Mouse (Mus musculus): ENCODE measurements around the gene Riiad1.
A peak's percentile ranks its signal among the peaks of the same experiment; 100 is the strongest.

The Riiad1 gene

GRCm38 (mm10) chr3:94480291-94480884 is at the start of gene Riiad1:
Riiad1 (minus strand) TSS chr3:94480341.
- TF ChIP-seq POU5F1 (IDR thresholded peaks at IDR 0.05; ENCODE audit: borderline replicate concordance, low read length) (no peak), NANOG (IDR thresholded peaks at IDR 0.05; ENCODE audit: borderline replicate concordance, low read length) (no peak), CTCF (conservative IDR thresholded peaks at IDR 0.05; ENCODE audit: low read length) (no peak)
- Histone ChIP-seq H3K4me3 (replicated peaks; ENCODE audit: low read length) (peak within 1 kb of the TSS; percentile 65), H3K4me1 (replicated peaks; ENCODE audit: low read depth, low read length) (peaks cover 52% of the 10 kb centered on the region), H3K9me3 (ENCODE audit: low read length) (no peaks in the 10 kb centered on the region), H3K36me3 (ENCODE audit: insufficient read depth, low read length) (no peaks in the 10 kb centered on the region), H3K27me3 (ENCODE audit: insufficient read depth, low read length) (peaks cover 45% of the 10 kb centered on the region)

GRCm38 (mm10) chr3:94526731-94527130 is 46.6 kb upstream of the Riiad1 start:
- Histone ChIP-seq H3K4me3 (replicated peaks; ENCODE audit: low read length) (no peak overlapping the region), H3K27me3 (ENCODE audit: insufficient read depth, low read length) (no peaks in the 10 kb centered on the region), H3K4me1 (replicated peaks; ENCODE audit: low read depth, low read length) (no peaks in the 10 kb centered on the region; the same call in 1 of the 2 replicates), H3K36me3 (ENCODE audit: insufficient read depth, low read length) (peaks cover 70% of the 10 kb centered on the region), H3K9me3 (ENCODE audit: low read length) (no peaks in the 10 kb centered on the region)
- TF ChIP-seq POU5F1 (IDR thresholded peaks at IDR 0.05; ENCODE audit: borderline replicate concordance, low read length), result no peak
- no peak for TF ChIP-seq NANOG (IDR thresholded peaks at IDR 0.05; ENCODE audit: borderline replicate concordance, low read length)
- TF ChIP-seq CTCF (conservative IDR thresholded peaks at IDR 0.05; ENCODE audit: low read length), result no peak

- H3K36me3 ChIP-seq (ENCODE audit: insufficient read depth, low read length), result peaks cover 59% of the 10 kb centered on the region
- peak; percentile 66 for TF ChIP-seq CTCF (conservative IDR thresholded peaks at IDR 0.05; ENCODE audit: low read length)
- no peak for TF ChIP-seq NANOG (IDR thresholded peaks at IDR 0.05; ENCODE audit: borderline replicate concordance, low read length)
Observed at GRCm38 (mm10) chr3:94506664-94507063, 26.5 kb upstream of the Riiad1 start.

GRCm38 (mm10) chr3:94502243-94502642 is 22.1 kb upstream of the Riiad1 start:
- H3K4me3 ChIP-seq (replicated peaks; ENCODE audit: low read length), result no peak overlapping the region
- peaks cover 73% of the 10 kb centered on the region for H3K36me3 ChIP-seq (ENCODE audit: insufficient read depth, low read length)
- H3K9me3 ChIP-seq (ENCODE audit: low read length), result no peaks in the 10 kb centered on the region
- H3K4me1 ChIP-seq (replicated peaks; ENCODE audit: low read depth, low read length), result no peaks in the 10 kb centered on the region
- TF ChIP-seq POU5F1 (IDR thresholded peaks at IDR 0.05; ENCODE audit: borderline replicate concordance, low read length) (no peak), CTCF (conservative IDR thresholded peaks at IDR 0.05; ENCODE audit: low read length) (peak; percentile 92)
- no peaks in the 10 kb centered on the region for H3K27me3 ChIP-seq (ENCODE audit: insufficient read depth, low read length)

More at GRCm38 (mm10) chr3:94506664-94507063, 26.5 kb upstream of the Riiad1 start:
- Histone ChIP-seq H3K9me3 (ENCODE audit: low read length) (no peaks in the 10 kb centered on the region), H3K27me3 (ENCODE audit: insufficient read depth, low read length) (no peaks in the 10 kb centered on the region), H3K4me3 (replicated peaks; ENCODE audit: low read length) (no peak overlapping the region), H3K4me1 (replicated peaks; ENCODE audit: low read depth, low read length) (no peaks in the 10 kb centered on the region)

GRCm38 (mm10) chr3:94497162-94497561 is 17.0 kb upstream of the Riiad1 start:
- Histone ChIP-seq H3K27me3 (ENCODE audit: insufficient read depth, low read length) (no peaks in the 10 kb centered on the region), H3K36me3 (ENCODE audit: insufficient read depth, low read length) (peaks cover 92% of the 10 kb centered on the region), H3K4me3 (replicated peaks; ENCODE audit: low read length) (no peak overlapping the region), H3K9me3 (ENCODE audit: low read length) (no peaks in the 10 kb centered on the region), H3K4me1 (replicated peaks; ENCODE audit: low read depth, low read length) (no peaks in the 10 kb centered on the region)
- TF ChIP-seq NANOG (IDR thresholded peaks at IDR 0.05; ENCODE audit: borderline replicate concordance, low read length), result no peak
- no peak for TF ChIP-seq CTCF (conservative IDR thresholded peaks at IDR 0.05; ENCODE audit: low read length)
- TF ChIP-seq POU5F1 (IDR thresholded peaks at IDR 0.05; ENCODE audit: borderline replicate concordance, low read length), result no peak

GRCm38 (mm10) chr3:94487581-94487980 is 7.4 kb upstream of the Riiad1 start:
- Histone ChIP-seq H3K9me3 (ENCODE audit: low read length) (no peaks in the 10 kb centered on the region), H3K4me3 (replicated peaks; ENCODE audit: low read length) (0 out of 2 replicates have a peak overlapping the region, but pooled peaks have one; percentile 13), H3K36me3 (ENCODE audit: insufficient read depth, low read length) (peaks cover 5% of the 10 kb centered on the region; the same call in 1 of the 2 replicates), H3K4me1 (replicated peaks; ENCODE audit: low read depth, low read length) (peaks cover 59% of the 10 kb centered on the region), H3K27me3 (ENCODE audit: insufficient read depth, low read length) (no peaks in the 10 kb centered on the region)
- TF ChIP-seq POU5F1 (IDR thresholded peaks at IDR 0.05; ENCODE audit: borderline replicate concordance, low read length) (no peak), NANOG (IDR thresholded peaks at IDR 0.05; ENCODE audit: borderline replicate concordance, low read length) (no peak), CTCF (conservative IDR thresholded peaks at IDR 0.05; ENCODE audit: low read length) (no peak)

- TF ChIP-seq NANOG (IDR thresholded peaks at IDR 0.05; ENCODE audit: borderline replicate concordance, low read length), result no peak
- no peak for TF ChIP-seq CTCF (conservative IDR thresholded peaks at IDR 0.05; ENCODE audit: low read length)
- no peak for TF ChIP-seq POU5F1 (IDR thresholded peaks at IDR 0.05; ENCODE audit: borderline replicate concordance, low read length)
- no peaks in the 10 kb centered on the region for H3K36me3 ChIP-seq (ENCODE audit: insufficient read depth, low read length)
- H3K4me1 ChIP-seq (replicated peaks; ENCODE audit: low read depth, low read length), result peaks cover 60% of the 10 kb centered on the region
Observed at GRCm38 (mm10) chr3:94485922-94486321, 5.8 kb upstream of the Riiad1 start.

GRCm38 (mm10) chr3:94483790-94484439 is 3.8 kb upstream of the Riiad1 start:
- Histone ChIP-seq H3K9me3 (ENCODE audit: low read length) (no peaks in the 10 kb centered on the region), H3K27me3 (ENCODE audit: insufficient read depth, low read length) (peaks cover 33% of the 10 kb centered on the region), H3K4me1 (replicated peaks; ENCODE audit: low read depth, low read length) (peaks cover 64% of the 10 kb centered on the region), H3K36me3 (ENCODE audit: insufficient read depth, low read length) (no peaks in the 10 kb centered on the region), H3K4me3 (replicated peaks; ENCODE audit: low read length) (no peak overlapping the region)
- no peak for TF ChIP-seq NANOG (IDR thresholded peaks at IDR 0.05; ENCODE audit: borderline replicate concordance, low read length)
- TF ChIP-seq CTCF (conservative IDR thresholded peaks at IDR 0.05; ENCODE audit: low read length), result no peak
- TF ChIP-seq POU5F1 (IDR thresholded peaks at IDR 0.05; ENCODE audit: borderline replicate concordance, low read length), result no peak

More at GRCm38 (mm10) chr3:94485922-94486321, 5.8 kb upstream of the Riiad1 start:
- no peak overlapping the region for H3K4me3 ChIP-seq (replicated peaks; ENCODE audit: low read length)
- peaks cover 16% of the 10 kb centered on the region for H3K27me3 ChIP-seq (ENCODE audit: insufficient read depth, low read length)
- H3K9me3 ChIP-seq (ENCODE audit: low read length), result no peaks in the 10 kb centered on the region

Measured in E14TG2a.4 (cell line).